Mouse (Mus musculus) embryo, embryonic 11 days (tissue): ENCODE data around the gene Efcab6.

Source experiments
- DNase-seq: peaks from one replicate; pipeline ENCODE4 v3.0.0-alpha.2; 2015

Gene Efcab6

GRCm38 (mm10) chr15:84056083-84056482 is 9.1 kb downstream of the Efcab6 start:
- DNase-seq, result no peak

GRCm38 (mm10) chr15:84053859-84054258 is 11.3 kb downstream of the Efcab6 start:
- DNase-seq, result peak; percentile 84

GRCm38 (mm10) chr15:84053240-84053639 is 11.9 kb downstream of the Efcab6 start:
- DNase-seq, result no peak

GRCm38 (mm10) chr15:84052390-84052789 is 12.8 kb downstream of the Efcab6 start:
- DNase-seq, result no peak

GRCm38 (mm10) chr15:84049570-84049969 is 15.6 kb downstream of the Efcab6 start:
- no peak for DNase-seq

- no peak for DNase-seq
Observed at GRCm38 (mm10) chr15:84045562-84045961, 19.6 kb downstream of the Efcab6 start.

- no peak for DNase-seq
Observed at GRCm38 (mm10) chr15:84037067-84037466, 28.1 kb downstream of the Efcab6 start.

GRCm38 (mm10) chr15:84025651-84026050 is 39.5 kb downstream of the Efcab6 start:
- DNase-seq, result no peak

GRCm38 (mm10) chr15:84024851-84025250 is 40.3 kb downstream of the Efcab6 start:
- no peak for DNase-seq

GRCm38 (mm10) chr15:84009366-84010083 is 55.7 kb downstream of the Efcab6 start:
- DNase-seq, result peak; percentile 43

GRCm38 (mm10) chr15:84004306-84004705 is 60.9 kb downstream of the Efcab6 start:
- no peak for DNase-seq

GRCm38 (mm10) chr15:83999071-83999470 is 66.1 kb downstream of the Efcab6 start:
- no peak for DNase-seq

- no peak for DNase-seq
Observed at GRCm38 (mm10) chr15:83998586-83998985, 66.6 kb downstream of the Efcab6 start.

- peak; percentile 40 for DNase-seq
Observed at GRCm38 (mm10) chr15:83998115-83998514, 67.1 kb downstream of the Efcab6 start.

- peak; percentile 34 for DNase-seq
Observed at GRCm38 (mm10) chr15:83997550-83997949, 67.6 kb downstream of the Efcab6 start.

GRCm38 (mm10) chr15:83996864-83997263 is 68.3 kb downstream of the Efcab6 start:
- no peak for DNase-seq

GRCm38 (mm10) chr15:83992191-83992590 is 73.0 kb downstream of the Efcab6 start:
- no peak for DNase-seq

GRCm38 (mm10) chr15:83991461-83991860 is 73.7 kb downstream of the Efcab6 start:
- DNase-seq, result peak; percentile 58

- no peak for DNase-seq
Observed at GRCm38 (mm10) chr15:83989241-83989640, 75.9 kb downstream of the Efcab6 start.

GRCm38 (mm10) chr15:83988087-83988486 is 77.1 kb downstream of the Efcab6 start:
- DNase-seq, result no peak

- DNase-seq, result peak; percentile 55
Observed at GRCm38 (mm10) chr15:83982186-83982936, 82.8 kb downstream of the Efcab6 start.

- no peak for DNase-seq
Observed at GRCm38 (mm10) chr15:83978865-83979264, 86.3 kb downstream of the Efcab6 start.

GRCm38 (mm10) chr15:83977108-83977507 is 88.1 kb downstream of the Efcab6 start:
- no peak for DNase-seq

GRCm38 (mm10) chr15:83972206-83972605 is 93.0 kb downstream of the Efcab6 start:
- DNase-seq, result no peak
